8 mouse cellular contexts compared by ENCODE assay signal in the genomic region with DNA sequence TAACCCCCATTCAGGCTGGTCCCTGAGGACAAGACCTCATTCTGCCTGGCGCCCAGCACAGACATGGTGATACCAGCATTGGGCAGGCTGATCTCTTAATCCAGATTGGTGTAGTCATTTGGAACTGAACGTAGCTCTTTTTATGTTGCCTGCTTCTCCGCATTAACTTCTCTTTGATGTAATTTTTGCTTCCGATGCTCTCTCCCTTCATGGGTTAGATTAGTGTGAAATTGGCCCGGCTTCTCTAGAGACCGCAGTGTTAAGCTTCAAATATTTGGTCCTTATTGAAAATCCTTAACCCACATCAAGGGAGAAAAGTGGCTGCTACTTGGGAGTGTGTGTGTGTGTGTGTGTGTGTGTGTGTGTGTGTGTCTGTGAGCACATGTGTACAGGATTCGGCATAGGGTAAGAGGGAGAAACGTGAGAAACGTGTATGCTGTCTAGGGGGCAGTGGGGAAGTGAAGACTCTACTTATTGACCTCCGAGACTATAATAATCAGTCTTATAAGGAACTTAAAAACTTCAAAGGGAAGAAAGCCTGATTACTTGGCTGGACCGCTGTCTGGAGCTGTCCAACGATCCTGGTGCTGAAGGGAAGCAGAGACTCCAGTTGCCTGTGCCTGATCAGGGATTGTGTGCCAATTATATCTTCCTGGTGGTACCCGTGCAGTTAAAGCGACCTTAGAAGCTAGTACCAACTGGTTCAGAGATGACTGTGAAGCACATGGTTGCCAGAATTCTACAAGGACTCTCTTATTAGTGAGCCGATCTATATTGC. TPM values are rescaled to one million over a fixed set of nuclear protein-coding genes. Genes with fewer than 3 reads are reported as not detected.
DNase-seq lines count a peak whose midpoint lies in the region; ATAC-seq and TF ChIP-seq lines count a peak whose summit lies in the region.
"Had no signal": no experiment of that assay in that cellular context is flagged by ENCODE, and none has a peak within 500 bp of the region (broad histone marks: within the 10 kb centered on the region; RNA-seq: fewer than 3 reads in every experiment).

No protein-coding gene starts in this region.

- H3K4me3 ChIP-seq in embryonic facial prominence, embryonic 14.5 days (ENCODE audit: low read depth, low read length) = no peak overlapping the region
- H3K4me3 ChIP-seq in liver, postnatal 0 days (ENCODE audit: low read depth, low read length) = no peak overlapping the region
- H3K4me3 ChIP-seq: megakaryocyte, embryonic 14.5 days had no signal

- no peaks in the 10 kb centered on the region for H3K4me1 ChIP-seq in embryonic facial prominence, embryonic 14.5 days (ENCODE audit: control insufficient read depth, insufficient read depth, low read length)
- no peaks in the 10 kb centered on the region; the same call in 1 of the 2 replicates for H3K4me1 ChIP-seq in liver, postnatal 0 days (ENCODE audit: insufficient read depth)

- H3K36me3 ChIP-seq in embryonic facial prominence, embryonic 14.5 days (ENCODE audit: control insufficient read depth, insufficient read depth, low read length) = no peaks in the 10 kb centered on the region
- no peaks in the 10 kb centered on the region for H3K36me3 ChIP-seq in liver, postnatal 0 days (replicated peaks; ENCODE audit: insufficient read depth, low read length)
- no peaks in the 10 kb centered on the region for H3K36me3 ChIP-seq in splenic B cell, adult 2 months (ENCODE audit: control insufficient read depth, insufficient read depth, low read length, poor library complexity, severe bottlenecking)

- ATAC-seq in embryonic facial prominence, embryonic 14.5 days (ENCODE audit: low read depth) = no peak
- no peak for ATAC-seq in liver, postnatal 0 days

- no peaks in the 10 kb centered on the region for H3K9me3 ChIP-seq in embryonic facial prominence, embryonic 14.5 days (ENCODE audit: control insufficient read depth, low read length)
- H3K9me3 ChIP-seq in liver, postnatal 0 days (ENCODE audit: low read length) = no peaks in the 10 kb centered on the region

- no peak for TF ChIP-seq EP300 in liver, postnatal 0 days (IDR thresholded peaks at IDR 0.05; ENCODE audit: low read depth)

- H3K27me3 ChIP-seq in embryonic facial prominence, embryonic 14.5 days (replicated peaks; ENCODE audit: control insufficient read depth, insufficient read depth, low read length) = peaks cover 71% of the 10 kb centered on the region
- peaks cover 66% of the 10 kb centered on the region for H3K27me3 ChIP-seq in liver, postnatal 0 days (ENCODE audit: insufficient read depth, low read length)
- 0 out of 2 replicates have a peak, but pooled peaks cover 2% of the 10 kb centered on the region for H3K27me3 ChIP-seq in splenic B cell, adult 2 months (ENCODE audit: control insufficient read depth, insufficient read depth, low read length, poor library complexity, severe bottlenecking)

- 26% methylated on average over 15 of the region's 15 CpGs for WGBS in embryonic facial prominence, embryonic 14.5 days
- WGBS in liver, postnatal 0 days (ENCODE audit: insufficient replicate concordance) = 40% methylated on average over 15 of the region's 15 CpGs

- peak; percentile 37 for DNase-seq in ovary, postnatal 10 days (ENCODE audit: low spot score)
- DNase-seq in ovary, adult 18-20 months (ENCODE audit: low spot score) = no peak
- DNase-seq in adrenal gland, adult 18-20 months (ENCODE audit: low spot score in 2 of 2) = peak; percentile 42 to 55
- peak; percentile 80 for DNase-seq in embryonic facial prominence, embryonic 14.5 days (ENCODE audit: low spot score)
- DNase-seq in liver, postnatal 0 days = peak; percentile 70
- DNase-seq in splenic B cell, adult 2 months (ENCODE audit: low read depth, low spot score) = peak; percentile 24
- no peak for DNase-seq in right cerebral cortex, adult 2 months (ENCODE audit: low spot score in 2 of 2)

- H3K9ac ChIP-seq in embryonic facial prominence, embryonic 14.5 days (ENCODE audit: low read depth, low read length) = no peak overlapping the region
- H3K9ac ChIP-seq in liver, postnatal 0 days (replicated peaks) = no peak overlapping the region

- no peak overlapping the region for H3K4me2 ChIP-seq in embryonic facial prominence, embryonic 14.5 days (ENCODE audit: low read depth, low read length)
- no peak overlapping the region for H3K4me2 ChIP-seq in liver, postnatal 0 days (ENCODE audit: low read depth, low read length)

- no peak for TF ChIP-seq CTCF in liver, postnatal 0 days (IDR thresholded peaks at IDR 0.05; ENCODE audit: low read depth)

- no peak overlapping the region for H3K27ac ChIP-seq in embryonic facial prominence, embryonic 14.5 days (replicated peaks; ENCODE audit: low read depth, low read length)
- H3K27ac ChIP-seq in liver, postnatal 0 days (ENCODE audit: low read depth) = no peak overlapping the region

RNA-seq across cellular contexts. Expression of gene Gpatch2l, which starts 28.8 kb away (rescaled TPM):
- 10 to 100 TPM; 18.6 to 20.3 TPM for total RNA-seq in adrenal gland, adult 18-20 months (2021)
- polyA plus RNA-seq in embryonic facial prominence, embryonic 14.5 days (2014; fragmentation: Nextera tagmentation; extraction: Ambion mirVana) = 14.8 and 14.9 TPM in 2 replicates
- 4.7 and 5.5 TPM in 2 replicates for polyA plus RNA-seq in liver, postnatal 0 days (2015; fragmentation: Nextera tagmentation; extraction: Ambion mirVana)

Comparison
In these comparisons a context has a peak if more than half of its experiments do, and no peak if none do; other contexts are left out.
1. DNase-seq: peak in ovary, postnatal 10 days (single experiment), adrenal gland, adult 18-20 months (2 of 2), embryonic facial prominence, embryonic 14.5 days (single experiment), liver, postnatal 0 days (single experiment) and splenic B cell, adult 2 months (single experiment); none in ovary, adult 18-20 months (single experiment) and right cerebral cortex, adult 2 months (0 of 2).